Mouse (Mus musculus): Measurements from ENCODE around the gene Znhit1.

Gene Znhit1

GRCm38 (mm10) chr5:136986695-136987137 lies 1.1 kb downstream of the Znhit1 start, which contains the start of gene Plod3:
Plod3 (plus strand) TSS chr5:136987019.
- peak; percentile 97 to 99 for DNase-seq (ENCODE audit: low spot score in 2 of 2)

- no peak for DNase-seq (ENCODE audit: low spot score in 2 of 2)
These were observed 3.0 kb downstream of the Znhit1 start for GRCm38 (mm10) chr5:136984828-136985227.

- DNase-seq (ENCODE audit: low spot score in 2 of 2) = no peak
These were observed 5.4 kb downstream of the Znhit1 start for GRCm38 (mm10) chr5:136982338-136982930.

GRCm38 (mm10) chr5:136980974-136981373 lies 6.8 kb downstream of the Znhit1 start:
- no peak for DNase-seq (ENCODE audit: low spot score in 2 of 2)

GRCm38 (mm10) chr5:136979762-136980161 lies 8.1 kb downstream of the Znhit1 start:
- no peak for DNase-seq (ENCODE audit: low spot score in 2 of 2)

- no peak for DNase-seq (ENCODE audit: low spot score in 2 of 2)
These were observed 10.1 kb downstream of the Znhit1 start for GRCm38 (mm10) chr5:136977769-136978168.

- DNase-seq (ENCODE audit: low spot score in 2 of 2) = no peak
These were observed 14.2 kb downstream of the Znhit1 start for GRCm38 (mm10) chr5:136973670-136974069.

GRCm38 (mm10) chr5:136970703-136971102 lies 17.1 kb downstream of the Znhit1 start:
- DNase-seq (ENCODE audit: low spot score in 2 of 2) = peak; percentile 56 to 73

- DNase-seq (ENCODE audit: low spot score in 2 of 2) = no peak
These were observed 20.2 kb downstream of the Znhit1 start for GRCm38 (mm10) chr5:136967592-136967991.

GRCm38 (mm10) chr5:136966861-136967455 lies 20.9 kb downstream of the Znhit1 start:
- DNase-seq (ENCODE audit: low spot score in 2 of 2) = no peak

GRCm38 (mm10) chr5:136966331-136966730 lies 21.5 kb downstream of the Znhit1 start, which contains the start of gene Cldn15:
Cldn15 (plus strand) TSS chr5:136966616.
- no peak for DNase-seq (ENCODE audit: low spot score in 2 of 2)

- no peak for DNase-seq (ENCODE audit: low spot score in 2 of 2)
These were observed 22.1 kb downstream of the Znhit1 start for GRCm38 (mm10) chr5:136965686-136966085.

- peak; percentile 54 to 70 for DNase-seq (ENCODE audit: low spot score in 2 of 2)
These were observed 22.6 kb downstream of the Znhit1 start for GRCm38 (mm10) chr5:136965210-136965609.

- no peak for DNase-seq (ENCODE audit: low spot score in 2 of 2)
These were observed 24.8 kb downstream of the Znhit1 start for GRCm38 (mm10) chr5:136962966-136963540.

GRCm38 (mm10) chr5:136962501-136962900 lies 25.3 kb downstream of the Znhit1 start:
- DNase-seq (ENCODE audit: low spot score in 2 of 2) = peak; percentile 73 to 82

- peak; percentile 87 to 90 for DNase-seq (ENCODE audit: low spot score in 2 of 2)
These were observed 25.8 kb downstream of the Znhit1 start for GRCm38 (mm10) chr5:136961983-136962461.

GRCm38 (mm10) chr5:136961334-136961982 lies 26.4 kb downstream of the Znhit1 start:
- no peak for DNase-seq (ENCODE audit: low spot score in 2 of 2)

- no peak for DNase-seq (ENCODE audit: low spot score in 2 of 2)
These were observed 27.8 kb downstream of the Znhit1 start for GRCm38 (mm10) chr5:136960053-136960452.

- no peak for DNase-seq (ENCODE audit: low spot score in 2 of 2)
These were observed 28.7 kb downstream of the Znhit1 start for GRCm38 (mm10) chr5:136958991-136959605.

GRCm38 (mm10) chr5:136957250-136957649 lies 30.6 kb downstream of the Znhit1 start:
- DNase-seq (ENCODE audit: low spot score in 2 of 2) = no peak

GRCm38 (mm10) chr5:136955622-136956021 lies 32.2 kb downstream of the Znhit1 start:
- DNase-seq (ENCODE audit: low spot score in 2 of 2) = no peak

- DNase-seq (ENCODE audit: low spot score in 2 of 2) = no peak
These were observed 34.3 kb downstream of the Znhit1 start for GRCm38 (mm10) chr5:136953440-136953951.
